Mouse (Mus musculus): ENCODE results near the gene Acer1. TPM values are rescaled to one million over a fixed set of nuclear protein-coding genes. Genes with fewer than 3 reads are reported as not detected.
"Not testable (repeated sequence)": the region's sequence is repeated elsewhere in the genome, so short reads cannot be mapped to it uniquely, and the experiment has no call there.

Gene Acer1
- total RNA-seq, 2 experiments from 2014 or later: not detected

DNA sequence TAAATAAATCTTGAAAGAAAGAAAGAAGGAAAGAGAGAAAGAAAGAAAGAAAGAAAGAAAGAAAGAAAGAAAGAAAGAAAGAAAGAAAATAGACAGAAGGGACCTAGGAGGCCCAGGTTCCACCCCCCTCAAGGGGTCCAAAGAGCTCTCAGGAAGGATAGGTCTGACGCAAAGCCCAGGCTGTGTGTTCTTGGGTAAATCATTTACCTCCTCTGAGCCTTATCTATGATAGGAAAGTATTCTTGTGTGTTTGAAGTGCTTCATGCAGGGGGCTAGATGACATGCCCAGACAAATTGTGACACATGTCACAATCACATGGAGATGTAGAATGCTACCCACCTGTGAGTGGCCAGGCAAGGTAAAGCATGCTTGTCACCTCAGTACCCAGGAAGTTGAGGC lies 29.3 kb downstream of the Acer1 start:
- no peak for DNase-seq (ENCODE audit: low spot score in 2 of 2)

DNA sequence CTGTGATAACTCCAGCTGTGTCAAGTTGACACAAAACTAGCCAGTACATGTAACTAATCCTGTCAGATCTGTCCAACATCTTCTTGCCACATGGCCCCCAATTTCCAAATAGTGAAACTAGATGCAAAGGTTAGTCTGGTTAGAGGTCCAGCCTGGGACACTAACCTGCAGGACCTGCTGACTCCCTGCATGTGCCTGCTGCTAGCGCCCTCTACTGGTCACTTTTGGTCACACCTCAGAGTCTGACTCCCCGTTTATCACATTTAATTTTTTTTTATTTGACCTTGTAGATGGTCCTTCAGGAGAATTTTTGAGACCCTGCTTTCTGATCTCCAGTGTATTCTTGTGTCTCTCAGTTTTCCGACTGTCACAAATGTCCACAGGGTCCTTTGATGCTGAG lies 31.0 kb downstream of the Acer1 start:
- peak in 1 of 2 experiments; percentile 54 for DNase-seq (ENCODE audit: low spot score in 2 of 2)

DNA sequence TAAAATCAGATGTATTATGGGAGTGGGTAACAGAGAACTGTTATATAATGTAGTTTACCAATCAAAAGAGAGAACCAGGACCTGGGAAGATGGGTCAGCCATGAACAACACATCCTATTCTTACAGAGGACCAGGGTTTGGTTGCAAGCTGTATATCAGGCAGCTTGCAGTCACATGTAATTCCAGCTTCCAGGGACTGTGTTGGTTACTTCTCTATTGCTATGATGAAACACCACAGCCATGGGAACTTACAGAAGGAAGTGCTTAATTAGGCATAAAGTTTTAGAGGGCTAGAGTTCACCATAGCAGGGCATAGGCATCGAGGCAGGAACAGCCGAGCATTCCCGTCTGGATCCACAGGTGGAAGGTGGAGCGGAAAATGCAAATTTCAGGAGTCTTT lies 43.2 kb downstream of the Acer1 start:
- DNase-seq (ENCODE audit: low spot score in 2 of 2): no peak

DNA sequence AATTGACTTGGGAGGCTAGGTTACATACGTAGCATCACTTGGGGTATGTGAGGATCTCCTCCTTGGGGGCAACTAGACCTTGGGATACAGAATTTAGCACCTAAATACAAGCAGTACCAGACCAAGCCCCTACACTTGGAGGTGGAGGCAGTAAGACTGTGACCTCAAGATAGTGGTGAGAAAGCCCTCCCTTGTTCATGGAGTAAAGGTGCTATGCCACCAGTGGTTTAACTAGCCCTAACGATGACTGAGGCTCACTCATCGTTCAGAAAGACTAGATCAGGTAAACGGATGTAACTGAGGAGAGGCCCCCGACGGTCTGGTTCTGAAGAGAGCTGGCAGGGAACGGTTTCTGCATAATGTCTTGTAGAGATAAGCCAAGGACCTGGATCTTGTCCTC lies 45.2 kb downstream of the Acer1 start:
- DNase-seq (ENCODE audit: low spot score in 2 of 2): no peak

DNA sequence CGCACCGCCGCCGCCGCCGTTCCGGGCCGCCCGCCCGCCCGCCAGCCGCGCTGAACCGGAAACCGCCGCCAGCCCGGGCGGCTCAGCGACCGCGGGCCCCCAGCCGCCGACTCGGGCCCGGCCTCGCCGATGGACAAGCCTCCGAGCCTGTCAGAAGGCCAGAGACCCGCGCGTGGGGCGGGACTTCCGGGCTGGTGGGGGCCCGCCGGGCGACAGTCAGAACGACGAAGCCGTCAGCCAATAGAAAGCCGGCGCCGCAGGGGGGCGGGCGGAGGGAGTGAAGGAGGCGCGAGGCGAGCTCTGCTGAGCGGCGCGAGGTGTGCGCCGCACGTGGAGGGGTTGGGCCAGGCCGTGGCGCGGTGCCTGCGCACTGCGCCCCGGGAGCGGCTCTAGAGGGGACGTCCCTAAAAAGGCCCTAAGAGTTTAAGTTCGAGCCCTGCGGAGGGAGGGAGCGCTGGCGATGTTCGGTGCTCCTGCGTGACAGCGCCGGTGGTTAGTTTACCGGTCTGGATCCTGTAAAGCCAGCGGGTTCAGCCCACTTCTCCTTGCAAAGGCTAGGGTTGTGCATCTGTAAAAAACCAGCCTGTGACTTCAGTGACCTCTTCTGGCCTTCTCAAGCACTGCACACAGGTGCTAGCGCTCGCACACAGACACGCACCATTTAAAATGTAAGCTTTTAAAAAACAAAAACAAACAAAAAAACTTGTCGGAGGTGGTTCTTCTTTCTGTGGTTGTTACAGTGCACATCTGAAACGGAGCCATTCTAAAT lies 46.4 kb downstream of the Acer1 start, which contains the start of gene Mllt1:
TSS of gene Mllt1 (minus strand) at position 53 of the 769 bp plus-strand sequence.
- DNase-seq (ENCODE audit: low spot score in 2 of 2): peak; percentile 99

DNA sequence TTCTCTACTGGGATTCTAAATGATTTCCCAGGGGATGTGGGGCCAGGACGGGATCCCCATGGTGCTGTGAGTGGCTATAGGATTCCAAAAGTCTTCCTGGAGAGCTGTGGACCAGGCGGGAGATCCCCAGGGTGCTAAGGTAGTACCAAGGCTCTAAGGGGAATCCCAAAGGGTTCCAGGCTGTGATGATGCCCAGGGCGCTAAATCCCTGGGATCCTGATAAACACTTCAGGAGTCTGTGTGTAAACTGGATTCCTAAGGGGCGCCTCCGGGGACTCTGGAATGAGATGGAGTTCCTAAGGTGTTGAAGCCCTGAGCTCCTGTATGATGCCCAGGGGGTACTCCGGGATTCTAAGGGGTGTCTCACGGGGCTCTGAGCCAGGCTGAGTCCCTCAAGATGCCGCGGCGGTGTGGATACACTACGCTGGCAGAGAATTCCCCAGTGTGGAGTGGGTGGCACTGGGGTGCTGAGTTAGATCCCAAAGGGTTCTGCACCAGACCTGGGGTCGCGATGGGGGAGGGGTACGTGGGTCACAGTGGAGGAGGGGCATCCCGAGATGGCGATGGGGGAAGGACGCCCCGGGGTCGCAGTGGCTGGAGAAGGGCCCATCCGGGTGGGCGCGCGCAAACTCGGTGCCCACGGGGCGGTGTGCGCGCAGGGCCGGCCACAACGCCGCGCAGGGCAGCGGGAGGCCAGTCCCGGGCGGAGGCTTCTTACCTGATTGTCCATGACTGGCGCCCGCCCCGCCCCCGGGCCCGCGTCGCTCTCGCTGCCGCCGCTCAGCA lies 47.2 kb downstream of the Acer1 start:
- peak in 1 of 2 experiments; percentile 25 for DNase-seq (ENCODE audit: low spot score in 2 of 2)

DNA sequence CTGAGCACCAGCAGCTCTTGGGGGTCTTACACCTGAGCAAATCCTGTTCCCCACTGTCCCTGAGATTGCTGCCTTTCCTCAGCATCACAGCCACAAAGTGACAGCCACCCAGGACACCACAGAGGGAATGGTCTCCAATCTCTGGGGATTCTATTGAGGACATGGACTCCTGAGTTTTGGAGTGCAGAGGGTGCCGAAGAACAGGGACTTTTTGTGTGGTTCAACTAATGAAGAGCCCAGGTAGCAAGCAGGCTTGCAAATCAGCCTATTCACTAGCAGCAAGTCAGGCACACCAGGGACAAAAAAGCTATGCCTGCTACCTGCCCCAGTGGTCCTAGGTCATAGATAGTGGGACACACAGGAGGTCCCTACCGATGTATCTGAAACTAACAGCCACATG lies 48.5 kb downstream of the Acer1 start:
- no peak for DNase-seq (ENCODE audit: low spot score in 2 of 2)

DNA sequence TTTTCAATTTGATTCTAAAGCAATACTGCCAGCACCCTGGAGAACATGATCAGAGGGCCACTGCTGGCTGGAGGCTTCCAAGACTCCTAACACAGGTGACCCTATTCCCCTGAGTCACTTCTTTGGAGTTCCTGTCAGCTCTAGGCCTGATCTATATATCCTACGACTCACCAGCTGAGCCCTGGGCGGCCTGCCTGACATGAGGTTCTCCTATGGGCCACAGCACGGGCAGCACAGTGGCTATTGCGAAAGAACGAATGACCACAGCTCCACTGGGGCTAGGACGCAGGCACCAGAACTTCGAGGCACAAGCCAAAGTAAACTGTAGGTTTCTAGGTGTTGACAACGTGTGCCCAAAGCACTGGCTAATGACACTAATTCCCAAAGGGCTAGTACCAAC lies 51.9 kb downstream of the Acer1 start:
- no peak for DNase-seq (ENCODE audit: low spot score in 2 of 2)

DNA sequence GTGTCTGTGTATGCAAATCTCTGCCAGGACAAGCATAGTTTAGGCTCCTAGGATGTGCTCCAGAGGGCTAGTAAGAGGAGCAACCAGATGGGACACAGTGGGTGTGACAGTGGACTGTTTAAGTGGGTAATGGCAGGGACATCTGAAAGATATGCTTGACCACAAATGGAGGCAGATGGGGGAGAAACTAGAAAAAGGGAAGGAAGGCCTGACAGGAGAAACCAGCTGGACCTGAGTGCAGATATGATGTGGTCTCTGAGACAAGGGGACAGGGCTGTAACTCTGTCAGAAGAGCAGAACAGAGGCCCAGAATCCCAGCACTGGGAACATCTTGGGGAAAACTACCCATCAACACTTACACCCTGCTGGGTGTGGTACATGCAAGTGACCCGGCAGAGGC lies 52.4 kb downstream of the Acer1 start:
- no peak for DNase-seq (ENCODE audit: low spot score in 2 of 2)

DNA sequence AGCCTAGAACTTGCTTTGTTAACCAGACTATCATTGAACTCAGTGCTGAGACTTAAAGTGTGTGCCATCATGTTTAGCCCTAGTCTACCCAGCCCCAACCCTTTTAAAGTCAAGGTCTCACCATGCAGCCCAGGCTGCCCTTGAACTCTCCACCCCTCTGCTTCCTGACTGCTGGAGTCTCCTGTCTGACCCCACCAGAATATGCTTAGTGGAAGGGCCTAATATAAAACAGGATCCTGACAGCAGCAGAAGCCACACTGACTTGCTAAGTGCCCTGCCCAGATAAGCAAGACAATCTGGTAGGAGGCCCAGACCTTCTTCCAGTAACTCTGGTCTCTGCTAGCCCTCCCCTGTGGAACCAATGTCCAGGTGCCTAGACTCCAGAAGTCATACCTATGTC lies 52.8 kb downstream of the Acer1 start:
- no peak for DNase-seq (ENCODE audit: low spot score in 2 of 2)

DNA sequence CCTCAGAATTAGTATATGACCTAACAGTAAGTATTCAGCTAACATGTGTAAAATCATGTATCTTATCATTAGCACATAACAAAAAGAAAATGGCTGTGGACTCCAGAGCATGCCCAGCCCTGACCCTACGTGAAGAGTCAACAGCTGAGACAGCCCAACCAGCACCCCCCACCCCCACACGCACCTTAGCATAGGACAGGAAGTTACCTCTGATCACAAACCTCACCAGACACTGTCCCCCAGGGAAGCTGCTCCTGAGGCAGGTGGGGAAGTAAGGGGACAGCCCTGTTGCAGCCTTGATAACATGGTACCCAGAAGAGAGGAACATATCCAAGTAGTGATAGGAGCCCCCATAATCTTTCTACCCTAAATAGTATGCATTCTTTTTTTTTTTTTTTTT lies 55.9 kb downstream of the Acer1 start:
- no peak for DNase-seq (ENCODE audit: low spot score in 2 of 2)

DNA sequence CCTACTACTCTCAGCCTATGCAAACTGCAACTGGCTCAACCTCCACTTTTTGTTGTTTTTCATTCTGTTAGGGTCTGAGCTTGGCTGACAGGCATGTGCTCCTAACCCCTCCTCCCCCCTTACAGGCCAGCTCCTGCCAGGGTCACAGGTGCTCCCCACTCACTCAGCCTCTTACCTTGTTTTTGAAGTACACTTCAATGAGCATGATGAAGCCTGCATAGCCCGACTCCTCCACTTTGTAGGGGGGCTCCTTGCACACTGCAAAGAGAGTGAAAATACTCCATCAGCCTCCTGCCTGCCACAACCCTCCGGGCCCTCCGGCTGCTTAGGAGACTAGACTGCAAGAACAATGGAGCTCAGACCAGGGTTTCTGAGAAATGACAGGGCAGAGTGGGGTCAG lies 62.2 kb downstream of the Acer1 start:
- no peak for DNase-seq (ENCODE audit: low spot score in 2 of 2)

DNA sequence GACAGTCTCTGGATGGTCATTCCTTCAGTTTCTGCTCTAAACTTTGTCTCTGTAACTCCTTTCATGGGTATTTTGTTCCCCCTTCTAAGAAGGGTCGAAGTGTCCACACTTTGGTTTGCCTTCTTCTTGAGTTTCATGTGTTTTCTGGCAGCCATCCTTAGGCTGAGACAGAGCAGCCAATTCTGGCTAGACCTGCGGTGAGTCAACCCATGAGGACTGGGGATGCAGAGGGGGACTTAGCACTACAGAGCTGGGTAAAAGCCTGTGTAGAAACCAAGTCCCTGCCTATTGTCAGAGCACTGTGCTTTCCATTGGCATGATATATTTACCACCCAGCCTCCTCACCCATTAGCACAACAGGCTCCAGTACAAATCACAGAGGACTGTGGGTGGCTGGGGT lies 64.8 kb downstream of the Acer1 start:
- no peak for DNase-seq (ENCODE audit: low spot score in 2 of 2)

DNA sequence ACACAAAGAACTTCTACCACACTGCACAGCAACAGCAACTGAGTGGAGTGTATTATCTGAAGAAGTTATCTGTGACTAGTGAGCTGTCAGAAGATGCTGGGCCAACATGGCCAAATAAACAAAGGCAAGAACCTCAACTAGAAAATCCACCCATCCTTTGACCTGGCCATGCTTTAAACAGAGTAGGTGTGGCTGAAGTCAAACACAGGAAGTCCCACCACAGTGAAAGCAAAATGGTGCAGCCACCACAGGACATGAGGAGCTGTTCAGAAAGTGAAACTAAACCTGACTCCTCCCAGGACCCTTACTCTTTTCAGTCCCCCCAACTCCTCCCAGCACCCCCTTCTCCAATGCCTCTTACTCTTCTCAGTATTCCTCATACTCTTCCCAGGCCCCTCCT lies 68.5 kb downstream of the Acer1 start:
- DNase-seq (ENCODE audit: low spot score in 2 of 2): no peak

DNA sequence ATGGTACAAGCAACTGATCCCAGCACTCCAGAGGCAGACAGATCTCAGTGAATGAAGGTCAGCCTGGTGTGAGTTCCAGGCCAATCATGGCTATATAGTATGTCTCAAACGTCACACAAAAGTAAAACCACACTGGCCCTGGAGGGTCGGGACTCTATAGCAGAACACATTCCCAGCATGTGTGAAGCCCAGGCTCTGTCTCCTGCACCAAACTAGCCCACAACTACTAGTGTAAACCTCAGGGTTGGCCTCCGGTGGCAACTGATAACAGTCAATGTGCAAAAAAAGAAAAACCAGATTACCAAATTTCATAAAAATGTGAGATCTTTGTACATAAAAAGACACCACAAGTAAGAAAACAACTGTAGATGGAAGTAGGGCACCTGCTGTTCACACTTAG lies 68.9 kb downstream of the Acer1 start:
- no peak for DNase-seq (ENCODE audit: low spot score in 2 of 2)

DNA sequence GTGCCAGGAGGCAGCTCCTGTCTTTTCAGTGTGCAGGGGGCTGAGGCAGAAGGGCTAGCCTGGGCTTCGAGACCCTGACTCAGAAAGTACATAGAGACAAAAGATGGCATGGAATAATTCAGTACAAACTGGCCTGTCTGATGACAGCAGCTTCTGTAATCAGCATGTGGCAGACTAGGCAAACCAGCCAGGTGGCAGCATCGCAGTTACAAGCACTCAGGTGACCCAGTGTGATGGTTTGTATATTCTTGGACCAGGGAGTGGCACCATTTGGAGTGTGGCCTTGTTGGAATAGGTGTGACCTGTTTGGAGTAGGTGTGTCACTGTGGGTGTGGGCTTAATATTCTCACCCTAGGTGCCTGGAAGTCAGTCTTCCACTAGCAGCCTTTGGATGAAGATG lies 72.2 kb downstream of the Acer1 start:
- DNase-seq (ENCODE audit: low spot score in 2 of 2): not testable (repeated sequence)

DNA sequence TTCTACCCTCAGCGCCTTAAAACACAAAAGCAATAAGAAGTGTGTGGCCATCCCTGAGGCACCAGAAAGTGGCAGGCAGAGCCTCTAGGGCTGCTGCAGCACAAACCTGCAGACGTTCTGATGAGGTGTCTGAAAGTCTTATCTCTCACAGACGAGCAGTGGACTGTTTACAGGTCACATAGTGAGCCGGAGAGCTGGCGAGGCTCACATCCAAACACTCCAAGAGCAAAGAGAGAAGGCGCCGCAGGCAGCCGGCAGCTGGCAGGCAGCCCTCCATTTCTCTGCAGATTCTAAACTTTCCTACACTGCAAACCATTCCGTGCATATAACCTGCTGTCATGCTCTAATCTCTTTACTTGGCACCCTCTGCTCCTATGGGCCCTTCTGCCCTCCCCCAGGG lies 74.0 kb downstream of the Acer1 start:
- DNase-seq (ENCODE audit: low spot score in 2 of 2): no peak

DNA sequence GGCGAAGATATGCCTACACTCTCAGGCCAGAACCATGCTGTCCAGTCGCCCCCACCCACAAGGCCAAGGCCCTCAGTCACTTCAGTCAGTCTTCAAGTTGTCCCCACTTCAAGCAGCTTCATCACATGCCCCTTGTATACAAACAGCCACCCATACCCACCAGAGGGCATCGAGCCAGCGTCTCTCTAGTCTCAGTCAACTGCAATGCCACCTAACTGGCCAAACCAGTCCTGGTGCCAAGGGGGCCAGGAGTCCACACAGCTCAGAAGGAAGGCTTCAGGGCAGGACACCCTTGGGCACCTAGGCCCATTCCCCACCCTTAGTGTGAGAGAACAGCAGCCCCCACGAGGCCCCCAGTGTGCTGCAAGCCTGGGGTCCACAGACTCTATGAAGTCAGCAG lies 74.8 kb downstream of the Acer1 start:
- no peak for DNase-seq (ENCODE audit: low spot score in 2 of 2)

DNA sequence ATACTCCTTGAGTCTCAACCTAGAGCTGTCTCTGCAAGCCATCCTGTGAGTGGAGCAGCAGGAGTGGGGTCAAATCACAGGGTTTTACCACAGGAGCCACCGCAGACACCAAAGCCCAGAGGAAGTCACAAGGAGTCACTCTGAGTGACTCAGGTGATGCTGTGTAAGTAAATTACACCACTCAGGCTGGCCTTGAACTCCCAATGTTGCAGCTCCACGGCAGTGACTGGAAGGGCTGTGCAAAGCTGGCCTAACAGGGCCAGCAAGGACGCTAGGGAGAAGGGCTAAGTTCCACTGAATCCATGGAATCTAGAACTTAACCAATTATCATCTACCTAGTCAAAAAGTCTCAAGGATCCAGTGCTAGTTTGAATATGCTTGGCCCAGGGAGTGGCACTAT lies 75.8 kb downstream of the Acer1 start:
- DNase-seq (ENCODE audit: low spot score in 2 of 2): no peak
